In genomic region chr12:71919962-71920361, GRCm38 (mm10) we compare ENCODE assay signal across 18 mouse cellular contexts.
DNase-seq lines count a peak whose midpoint lies in the region; ATAC-seq lines count a peak whose summit lies in the region.
"Had no signal": no experiment of that assay in that cellular context is flagged by ENCODE, and none has a peak within 500 bp of the region (broad histone marks: within the 10 kb centered on the region; RNA-seq: fewer than 3 reads in every experiment).

No protein-coding gene starts in this region.

- no peak overlapping the region for H3K4me2 ChIP-seq in heart, embryonic 12.5 days
- no peak overlapping the region for H3K4me2 ChIP-seq in midbrain, embryonic 16.5 days (ENCODE audit: low read length)
- no peak overlapping the region for H3K4me2 ChIP-seq in forebrain, embryonic 15.5 days (replicated peaks)
- no peak overlapping the region for H3K4me2 ChIP-seq in stomach, embryonic 16.5 days (ENCODE audit: low read depth, low read length)
- H3K4me2 ChIP-seq: limb, embryonic 15.5 days had no signal

- ATAC-seq in heart, embryonic 12.5 days (ENCODE audit: insufficient number of reproducible peaks, low FRiP score) = no peak
- ATAC-seq in midbrain, embryonic 16.5 days = no peak
- ATAC-seq in forebrain, embryonic 15.5 days (replicated peaks) = no peak
- peak; percentile 16; the same call in 1 of the 2 replicates for ATAC-seq in stomach, embryonic 16.5 days (ENCODE audit: insufficient read depth, low FRiP score)

- no peak overlapping the region for H3K9ac ChIP-seq in heart, embryonic 12.5 days
- no peak overlapping the region for H3K9ac ChIP-seq in midbrain, embryonic 16.5 days (ENCODE audit: low read depth, low read length)
- no peak overlapping the region for H3K9ac ChIP-seq in forebrain, embryonic 15.5 days (replicated peaks)
- H3K9ac ChIP-seq in stomach, embryonic 16.5 days (ENCODE audit: low read length) = no peak overlapping the region
- H3K9ac ChIP-seq: limb, embryonic 15.5 days had no signal

- H3K4me1 ChIP-seq in heart, embryonic 10.5 days = peaks cover 67% of the 10 kb centered on the region
- H3K4me1 ChIP-seq in heart, embryonic 12.5 days (replicated peaks) = peaks cover 65% of the 10 kb centered on the region
- peaks cover 59% of the 10 kb centered on the region for H3K4me1 ChIP-seq in midbrain, embryonic 10.5 days
- H3K4me1 ChIP-seq in midbrain, embryonic 16.5 days (ENCODE audit: control insufficient read depth, insufficient read depth, low read length) = peaks cover 32% of the 10 kb centered on the region
- peaks cover 39% of the 10 kb centered on the region for H3K4me1 ChIP-seq in forebrain, embryonic 15.5 days
- 0 out of 2 replicates have a peak, but pooled peaks cover 6% of the 10 kb centered on the region for H3K4me1 ChIP-seq in stomach, embryonic 16.5 days (ENCODE audit: control insufficient read depth, insufficient read depth, low read length)

- DNase-seq in heart, embryonic 10.5 days (ENCODE audit: low spot score) = no peak
- no peak for DNase-seq in midbrain, embryonic 10.5 days (ENCODE audit: low spot score)
- DNase-seq in right cerebral cortex, postnatal 25 days = no peak
- no peak for DNase-seq in left cerebral cortex, adult 11 months (ENCODE audit: low spot score)
- DNase-seq: adrenal gland, adult 8-10 months; cerebellum, postnatal 10 days; embryo, embryonic 11 days; kidney, adult 9 months; kidney, postnatal 4 days; lung, postnatal 14 days; right cerebral cortex, postnatal 14 days; thymus, adult 18-20 months had no signal

- H3K27ac ChIP-seq in heart, embryonic 10.5 days = 0 out of 2 replicates have a peak overlapping the region, but pooled peaks have one; percentile 29
- no peak overlapping the region for H3K27ac ChIP-seq in heart, embryonic 12.5 days (ENCODE audit: poor library complexity, severe bottlenecking)
- peak overlapping the region; percentile 52 for H3K27ac ChIP-seq in midbrain, embryonic 10.5 days (replicated peaks)
- H3K27ac ChIP-seq in midbrain, embryonic 16.5 days (ENCODE audit: low read length) = no peak overlapping the region
- 0 out of 2 replicates have a peak overlapping the region, but pooled peaks have one; percentile 42 for H3K27ac ChIP-seq in forebrain, embryonic 15.5 days (replicated peaks)
- H3K27ac ChIP-seq in stomach, embryonic 16.5 days (ENCODE audit: low read length) = no peak overlapping the region
- H3K27ac ChIP-seq: limb, embryonic 15.5 days had no signal

- WGBS in heart, embryonic 10.5 days = 61% methylated on average over 3 of the region's 3 CpGs
- 74% methylated on average over 3 of the region's 3 CpGs for WGBS in heart, embryonic 12.5 days
- WGBS in midbrain, embryonic 10.5 days = 61% methylated on average over 3 of the region's 3 CpGs
- WGBS in midbrain, embryonic 16.5 days = 30% methylated on average over 3 of the region's 3 CpGs
- WGBS in forebrain, embryonic 15.5 days = 26% methylated on average over 3 of the region's 3 CpGs
- 58% methylated on average over 3 of the region's 3 CpGs for WGBS in stomach, embryonic 16.5 days

- H3K36me3 ChIP-seq in heart, embryonic 10.5 days = peaks cover 35% of the 10 kb centered on the region
- peaks cover 39% of the 10 kb centered on the region for H3K36me3 ChIP-seq in heart, embryonic 12.5 days
- H3K36me3 ChIP-seq in midbrain, embryonic 10.5 days = peaks cover 23% of the 10 kb centered on the region
- H3K36me3 ChIP-seq in midbrain, embryonic 16.5 days (ENCODE audit: control insufficient read depth, insufficient read depth, low read length) = peaks cover 8% of the 10 kb centered on the region
- peaks cover 7% of the 10 kb centered on the region; the same call in 1 of the 2 replicates for H3K36me3 ChIP-seq in forebrain, embryonic 15.5 days
- no peaks in the 10 kb centered on the region for H3K36me3 ChIP-seq in stomach, embryonic 16.5 days (ENCODE audit: control insufficient read depth, insufficient read depth, low read length)

- no peak overlapping the region for H3K4me3 ChIP-seq in heart, embryonic 10.5 days
- no peak overlapping the region for H3K4me3 ChIP-seq in heart, embryonic 12.5 days
- H3K4me3 ChIP-seq in midbrain, embryonic 10.5 days = no peak overlapping the region
- no peak overlapping the region for H3K4me3 ChIP-seq in midbrain, embryonic 16.5 days (ENCODE audit: low read depth, low read length)
- H3K4me3 ChIP-seq in forebrain, embryonic 15.5 days = no peak overlapping the region
- H3K4me3 ChIP-seq in stomach, embryonic 16.5 days (replicated peaks; ENCODE audit: low read length) = no peak overlapping the region
- H3K4me3 ChIP-seq: erythroblast, embryonic 14.5 days; limb, embryonic 15.5 days had no signal

- no peaks in the 10 kb centered on the region for H3K27me3 ChIP-seq in heart, embryonic 10.5 days (ENCODE audit: insufficient read depth, poor library complexity, severe bottlenecking)
- H3K27me3 ChIP-seq in heart, embryonic 12.5 days (replicated peaks) = no peaks in the 10 kb centered on the region
- no peaks in the 10 kb centered on the region for H3K27me3 ChIP-seq in midbrain, embryonic 10.5 days (ENCODE audit: low read depth, poor library complexity, severe bottlenecking)
- H3K27me3 ChIP-seq in midbrain, embryonic 16.5 days (ENCODE audit: control insufficient read depth, insufficient read depth, low read depth, low read length) = no peaks in the 10 kb centered on the region
- H3K27me3 ChIP-seq in forebrain, embryonic 15.5 days = no peaks in the 10 kb centered on the region
- H3K27me3 ChIP-seq in stomach, embryonic 16.5 days (ENCODE audit: control insufficient read depth, insufficient read depth, low read length) = no peaks in the 10 kb centered on the region
- H3K27me3 ChIP-seq: limb, embryonic 15.5 days had no signal

- no peaks in the 10 kb centered on the region for H3K9me3 ChIP-seq in heart, embryonic 10.5 days
- H3K9me3 ChIP-seq in heart, embryonic 12.5 days (replicated peaks) = no peaks in the 10 kb centered on the region
- no peaks in the 10 kb centered on the region for H3K9me3 ChIP-seq in midbrain, embryonic 10.5 days (replicated peaks)
- no peaks in the 10 kb centered on the region for H3K9me3 ChIP-seq in midbrain, embryonic 16.5 days (replicated peaks; ENCODE audit: control insufficient read depth, low read length, poor library complexity, severe bottlenecking)
- H3K9me3 ChIP-seq in forebrain, embryonic 15.5 days = no peaks in the 10 kb centered on the region
- H3K9me3 ChIP-seq in stomach, embryonic 16.5 days (replicated peaks; ENCODE audit: control insufficient read depth, low read length) = no peaks in the 10 kb centered on the region
- H3K9me3 ChIP-seq: limb, embryonic 15.5 days had no signal

Comparison
In these comparisons a context has a peak if more than half of its experiments do, and no peak if none do; other contexts are left out.
1. H3K27ac ChIP-seq: peak in heart, embryonic 10.5 days (single experiment), midbrain, embryonic 10.5 days (single experiment) and forebrain, embryonic 15.5 days (single experiment); none in heart, embryonic 12.5 days (single experiment), midbrain, embryonic 16.5 days (single experiment) and stomach, embryonic 16.5 days (single experiment).